Mouse (Mus musculus) intestine, postnatal 0 days (tissue): Measurements from ENCODE around the gene Gm43191. TPM values are rescaled to one million over a fixed set of nuclear protein-coding genes. Genes with fewer than 3 reads are reported as not detected.

Source experiments
- ATAC-seq: fragments of 200-750 bp; cut with Nextera tagmentation; 2 replicates; pipeline ENCODE4 v1.8.0; 2017; ENCODE audit warnings: mild to moderate bottlenecking, moderate TSS enrichment, moderate library complexity
- H3K27ac ChIP-seq: fragments of 300-500 bp; sonication (generic); 2 replicates; pipeline ENCODE4 v1.5.1; 2014; ENCODE audit warnings: mild to moderate bottlenecking, low read depth, low read length, moderate library complexity
- H3K27me3 ChIP-seq: fragments of 300-500 bp; sonication (generic); replicated peaks from 2 replicates; pipeline ENCODE4 v1.6.1; 2014; ENCODE audit warnings: low read length, mixed read lengths; ENCODE audit not compliant: control insufficient read depth, insufficient read depth
- H3K36me3 ChIP-seq: fragments of 300-500 bp; sonication (generic); 2 replicates; pipeline ENCODE4 v1.6.1; 2014; ENCODE audit warnings: mild to moderate bottlenecking, moderate library complexity; ENCODE audit not compliant: control insufficient read depth, insufficient read depth
- H3K4me1 ChIP-seq: fragments of 300-500 bp; sonication (generic); replicated peaks from 2 replicates; pipeline ENCODE4 v1.6.1; 2014; ENCODE audit warnings: antibody characterized with exemption, low read length, mixed read lengths; ENCODE audit not compliant: control insufficient read depth, insufficient read depth
- H3K4me2 ChIP-seq: fragments of 300-500 bp; sonication (generic); replicated peaks from 2 replicates; pipeline ENCODE4 v1.6.1; 2014; ENCODE audit warnings: low read depth, mild to moderate bottlenecking, moderate library complexity
- H3K4me3 ChIP-seq: fragments of 300-500 bp; sonication (generic); 2 replicates; pipeline ENCODE4 v1.5.1; 2014; ENCODE audit warnings: low read depth, low read length
- H3K9ac ChIP-seq: fragments of 300-500 bp; sonication (generic); 2 replicates; pipeline ENCODE4 v1.6.1; 2014; ENCODE audit warnings: mild to moderate bottlenecking, low read depth, low read length
- H3K9me3 ChIP-seq: fragments of 300-500 bp; sonication (generic); 2 replicates; pipeline ENCODE4 v1.6.1; 2016; ENCODE audit warnings: mixed run types; ENCODE audit not compliant: control insufficient read depth
- CTCF ChIP-seq: sonication (generic); IDR thresholded peaks from 2 replicates; pipeline ENCODE4 v1.5.1; 2016; ENCODE audit warnings: low read depth, mild to moderate bottlenecking, control low read depth, antibody characterized with exemption, moderate library complexity
- WGBS: fragments of 180-500 bp; shearing (Covaris S2); extraction: QIAGEN DNeasy Blood & Tissue Kit; methylation state at CpG from one replicate; pipeline ENCODE4 v1.1.7; 2014; 5-methylcytosine and 5-hydroxymethylcytosine counted together
- polyA plus RNA-seq: library from polyadenylated mRNA; unstranded; fragments of >200 nt; fragmentation: Nextera tagmentation; extraction: Ambion mirVana; gene quantifications from 2 replicates; pipeline ENCODE4 v1.2.1, GENCODE M21; 2015

Gm43191 gene
- polyA plus RNA-seq, 1 experiment from 2014 or later, result not detected

GRCm38 (mm10) chr3:116620636-116621370, 60.3 kb downstream of the Gm43191 start:
- Histone ChIP-seq H3K27ac (no peak overlapping the region), H3K9me3 (no peaks in the 10 kb centered on the region), H3K9ac (no peak overlapping the region), H3K27me3 (no peaks in the 10 kb centered on the region), H3K4me1 (no peaks in the 10 kb centered on the region), H3K4me3 (no peak overlapping the region), H3K36me3 (peaks cover 17% of the 10 kb centered on the region), H3K4me2 (no peak overlapping the region)
- no peak for ATAC-seq
- WGBS, result 91% methylated on average over 7 of the region's 7 CpGs
- TF ChIP-seq CTCF, result no peak

- ATAC-seq, result no peak
- Histone ChIP-seq H3K4me3 (no peak overlapping the region), H3K36me3 (peaks cover 26% of the 10 kb centered on the region), H3K9me3 (no peaks in the 10 kb centered on the region), H3K4me2 (no peak overlapping the region), H3K9ac (no peak overlapping the region), H3K4me1 (no peaks in the 10 kb centered on the region), H3K27me3 (no peaks in the 10 kb centered on the region), H3K27ac (no peak overlapping the region)
- 68% methylated on average over 6 of the region's 6 CpGs for WGBS
- TF ChIP-seq CTCF, result no peak
These were observed 62.2 kb downstream of the Gm43191 start for GRCm38 (mm10) chr3:116618855-116619254.

- H3K4me2 ChIP-seq, result no peak overlapping the region
- ATAC-seq, result no peak
- H3K9ac ChIP-seq, result no peak overlapping the region
- no peak overlapping the region for H3K4me3 ChIP-seq
- H3K9me3 ChIP-seq, result no peaks in the 10 kb centered on the region
- H3K27ac ChIP-seq, result no peak overlapping the region
- H3K4me1 ChIP-seq, result no peaks in the 10 kb centered on the region
- no peak for TF ChIP-seq CTCF
- WGBS, result 74% methylated on average over 8 of the region's 8 CpGs
- H3K36me3 ChIP-seq, result peaks cover 34% of the 10 kb centered on the region
- H3K27me3 ChIP-seq, result no peaks in the 10 kb centered on the region
These were observed 65.6 kb downstream of the Gm43191 start for GRCm38 (mm10) chr3:116615318-116616068.

- H3K9ac ChIP-seq, result no peak within 1 kb of the TSS
- ATAC-seq, result no peak
- H3K36me3 ChIP-seq, result peaks cover 30% of the 10 kb centered on the region
- no peak within 1 kb of the TSS for H3K4me3 ChIP-seq
- 41% methylated on average over 10 of the region's 10 CpGs for WGBS
- H3K27ac ChIP-seq, result 0 out of 2 replicates have a peak within 1 kb of the TSS, but pooled peaks have one; percentile 21
- no peak within 1 kb of the TSS for H3K4me2 ChIP-seq
- TF ChIP-seq CTCF, result no peak
- H3K9me3 ChIP-seq, result no peaks in the 10 kb centered on the region
- H3K4me1 ChIP-seq, result no peaks in the 10 kb centered on the region
- H3K27me3 ChIP-seq, result no peaks in the 10 kb centered on the region
These were observed 66.7 kb downstream of the Gm43191 start, which contains the start of gene Trmt13 for GRCm38 (mm10) chr3:116614295-116614892. TSS of gene Trmt13 (minus strand) at chr3:116614587.

- no peak overlapping the region for H3K4me3 ChIP-seq
- H3K4me1 ChIP-seq, result no peaks in the 10 kb centered on the region
- no peak for TF ChIP-seq CTCF
- H3K9me3 ChIP-seq, result no peaks in the 10 kb centered on the region
- no peaks in the 10 kb centered on the region; the same call in 1 of the 2 replicates for H3K36me3 ChIP-seq
- 80% methylated on average over 9 of the region's 9 CpGs for WGBS
- H3K9ac ChIP-seq, result no peak overlapping the region
- no peak overlapping the region for H3K27ac ChIP-seq
- H3K4me2 ChIP-seq, result no peak overlapping the region
- no peaks in the 10 kb centered on the region for H3K27me3 ChIP-seq
- ATAC-seq, result no peak
These were observed 76.5 kb downstream of the Gm43191 start for GRCm38 (mm10) chr3:116604570-116604969.

- ATAC-seq, result no peak
- Histone ChIP-seq H3K9ac (no peak overlapping the region), H3K27me3 (no peaks in the 10 kb centered on the region), H3K36me3 (no peaks in the 10 kb centered on the region), H3K27ac (no peak overlapping the region), H3K4me2 (no peak overlapping the region), H3K9me3 (no peaks in the 10 kb centered on the region), H3K4me1 (no peaks in the 10 kb centered on the region), H3K4me3 (no peak overlapping the region)
- WGBS, result 93% methylated on average over 5 of the region's 5 CpGs
- TF ChIP-seq CTCF, result no peak
These were observed 79.3 kb downstream of the Gm43191 start for GRCm38 (mm10) chr3:116601781-116602180.
